18 mouse cellular contexts compared by ENCODE assay signal in genomic region chr15:26335791-26336190, GRCm38 (mm10). TPM values are rescaled to one million over a fixed set of nuclear protein-coding genes. Genes with fewer than 3 reads are reported as not detected.
"Had no signal": no experiment of that assay in that cellular context is flagged by ENCODE, and none has a peak within 500 bp of the region (broad histone marks: within the 10 kb centered on the region; RNA-seq: fewer than 3 reads in every experiment).

No protein-coding gene starts in this region.

- H3K27ac ChIP-seq: left cerebral cortex, adult 2 months; limb, embryonic 15.5 days; liver, embryonic 12.5 days; midbrain, embryonic 10.5 days; neural tube, embryonic 13.5 days; stomach, postnatal 0 days had no signal

- H3K27me3 ChIP-seq: limb, embryonic 15.5 days; liver, embryonic 12.5 days; neural tube, embryonic 13.5 days had no signal

- H3K36me3 ChIP-seq: limb, embryonic 15.5 days; liver, embryonic 12.5 days; midbrain, embryonic 10.5 days; neural tube, embryonic 13.5 days had no signal

- H3K4me3 ChIP-seq: left cerebral cortex, adult 2 months; limb, embryonic 15.5 days; liver, embryonic 12.5 days; midbrain, embryonic 10.5 days; myocyte; neural tube, embryonic 13.5 days had no signal

- H3K4me2 ChIP-seq: limb, embryonic 15.5 days; liver, embryonic 12.5 days; lung, embryonic 14.5 days; neural tube, embryonic 13.5 days had no signal

- H3K4me1 ChIP-seq: limb, embryonic 15.5 days; liver, embryonic 12.5 days; midbrain, embryonic 10.5 days had no signal

- H3K9ac ChIP-seq: limb, embryonic 15.5 days; liver, embryonic 12.5 days; lung, embryonic 14.5 days; neural tube, embryonic 13.5 days had no signal

- H3K9me3 ChIP-seq: limb, embryonic 15.5 days; liver, embryonic 12.5 days; midbrain, embryonic 10.5 days; neural tube, embryonic 13.5 days had no signal

- DNase-seq: kidney, adult 11 months; kidney, adult 9 months; lung, embryonic 14.5 days; lung, postnatal 10 days; lung, postnatal 4 days; right cerebral cortex, adult 18-20 months; right cerebral cortex, postnatal 25 days; thymus, postnatal 4 days had no signal

- ATAC-seq: liver, embryonic 12.5 days had no signal

RNA-seq across cellular contexts. Expression of gene March11, which starts 26.9 kb away (rescaled TPM):
- polyA plus RNA-seq: large intestine, adult 2 months; liver, embryonic 12.5 days; liver, embryonic 16.5 days; small intestine, adult 2 months; stomach, postnatal 0 days had no signal
